Mouse (Mus musculus): Measurements from ENCODE around the gene Zfp354c. TPM values are rescaled to one million over a fixed set of nuclear protein-coding genes. Genes with fewer than 3 reads are reported as not detected.

Gene Zfp354c
- polyA plus RNA-seq (2012; rRNA removed; ENCODE audit: low replicate concordance): 0.82 and 1.5 TPM in 2 replicates

GRCm38 (mm10) chr11:50827010-50827953 lies at the start of gene Zfp354c:
Gene Zfp354c (minus strand): TSS chr11:50827724.

GRCm38 (mm10) chr11:50850177-50850735 lies 22.7 kb upstream of the Zfp354c start, which contains the start of gene Grm6:
Gene Grm6 (plus strand): TSS chr11:50850685.

GRCm38 (mm10) chr11:50841023-50841735 lies 13.7 kb upstream of the Zfp354c start, which contains the start of gene Zfp879:
Gene Zfp879 (minus strand): TSS chr11:50841552.

Other genes with a start within 250 kb of the Zfp354c start
- gene Adamts2, start 225.6 kb downstream of the Zfp354c start, polyA plus RNA-seq (2012; rRNA removed; ENCODE audit: low replicate concordance): 40.5 and 62.4 TPM in 2 replicates
- gene Zfp879, start 13.8 kb upstream of the Zfp354c start, polyA plus RNA-seq (2012; rRNA removed; ENCODE audit: low replicate concordance): 0.19 and 0.34 TPM in 2 replicates
- 0.40 and 1.2 TPM in 2 replicates for gene Grm6, start 23.0 kb upstream of the Zfp354c start, polyA plus RNA-seq (2012; rRNA removed; ENCODE audit: low replicate concordance)
- gene Zfp454, start 59.9 kb upstream of the Zfp354c start, polyA plus RNA-seq (2012; rRNA removed; ENCODE audit: low replicate concordance): 0.16 and 0.75 TPM in 2 replicates
- gene Zfp2, start 88.4 kb upstream of the Zfp354c start, polyA plus RNA-seq (2012; rRNA removed; ENCODE audit: low replicate concordance): 1.5 and 2.0 TPM in 2 replicates
- gene Zfp354b, start 103.9 kb upstream of the Zfp354c start, polyA plus RNA-seq (2012; rRNA removed; ENCODE audit: low replicate concordance): 0.10 and 0.42 TPM in 2 replicates
- not detected in 2 replicates for gene 4933414I15Rik, start 116.0 kb upstream of the Zfp354c start, polyA plus RNA-seq (2012; rRNA removed; ENCODE audit: low replicate concordance)
- 0.35 TPM in 1 of 2 replicates, not detected in the other for gene Prop1, start 126.0 kb upstream of the Zfp354c start, polyA plus RNA-seq (2012; rRNA removed; ENCODE audit: low replicate concordance)
- gene Olfr1378, start 138.8 kb upstream of the Zfp354c start, polyA plus RNA-seq (2012; rRNA removed; ENCODE audit: low replicate concordance): not detected in 2 replicates
- not detected in 2 replicates for gene Olfr1377, start 154.2 kb upstream of the Zfp354c start, polyA plus RNA-seq (2012; rRNA removed; ENCODE audit: low replicate concordance)
- not detected in 2 replicates for gene Olfr51, start 175.9 kb upstream of the Zfp354c start, polyA plus RNA-seq (2012; rRNA removed; ENCODE audit: low replicate concordance)
- not detected in 2 replicates for gene Olfr54, start 186.5 kb upstream of the Zfp354c start, polyA plus RNA-seq (2012; rRNA removed; ENCODE audit: low replicate concordance)
- not detected in 2 replicates for gene Olfr1375, start 220.4 kb upstream of the Zfp354c start, polyA plus RNA-seq (2012; rRNA removed; ENCODE audit: low replicate concordance)
- 1.1 and 1.5 TPM in 2 replicates for gene Zfp354a, start 231.5 kb upstream of the Zfp354c start, polyA plus RNA-seq (2012; rRNA removed; ENCODE audit: low replicate concordance)